Mouse (Mus musculus): ENCODE data around the gene Magi2. TPM values are rescaled to one million over a fixed set of nuclear protein-coding genes. Genes with fewer than 3 reads are reported as not detected.
"Not testable (repeated sequence)": the region's sequence is repeated elsewhere in the genome, so short reads cannot be mapped to it uniquely, and the experiment has no call there.

Magi2 gene
- polyA plus RNA-seq, 1 experiment from 2014 or later, result 15.2 TPM

GRCm38 (mm10) chr5:20714619-20715018 lies 1487.8 kb downstream of the Magi2 start:
- not testable (repeated sequence) for H3K4me3 ChIP-seq (ENCODE audit: low read length); H3K27ac ChIP-seq (ENCODE audit: low read length); H3K4me1 ChIP-seq (ENCODE audit: insufficient read depth, low read length); ATAC-seq (ENCODE audit: low FRiP score, low TSS enrichment); H3K4me2 ChIP-seq (replicated peaks; ENCODE audit: low read depth, low read length); H3K36me3 ChIP-seq (ENCODE audit: insufficient read depth, low read length); H3K9ac ChIP-seq (replicated peaks; ENCODE audit: low read length); H3K9me3 ChIP-seq (ENCODE audit: low read length); H3K27me3 ChIP-seq (ENCODE audit: insufficient read depth, low read length)
- 94% methylated on average over 1 of the region's 1 CpGs for WGBS

GRCm38 (mm10) chr5:20715980-20716379 lies 1489.1 kb downstream of the Magi2 start:
- H3K4me1 ChIP-seq (ENCODE audit: insufficient read depth, low read length); H3K9me3 ChIP-seq (ENCODE audit: low read length); H3K27ac ChIP-seq (ENCODE audit: low read length); H3K9ac ChIP-seq (replicated peaks; ENCODE audit: low read length); ATAC-seq (ENCODE audit: low FRiP score, low TSS enrichment); H3K27me3 ChIP-seq (ENCODE audit: insufficient read depth, low read length); H3K36me3 ChIP-seq (ENCODE audit: insufficient read depth, low read length); H3K4me3 ChIP-seq (ENCODE audit: low read length); H3K4me2 ChIP-seq (replicated peaks; ENCODE audit: low read depth, low read length): not testable (repeated sequence)
- WGBS, result 91% methylated on average over 6 of the region's 6 CpGs

GRCm38 (mm10) chr5:20720201-20720900 lies 1493.5 kb downstream of the Magi2 start:
- no peak overlapping the region for H3K27ac ChIP-seq (ENCODE audit: low read length)
- no peaks in the 10 kb centered on the region for H3K27me3 ChIP-seq (ENCODE audit: insufficient read depth, low read length)
- H3K9me3 ChIP-seq (ENCODE audit: low read length), result no peaks in the 10 kb centered on the region
- 72% methylated on average over 4 of the region's 4 CpGs for WGBS
- no peak for ATAC-seq (ENCODE audit: low FRiP score, low TSS enrichment)
- H3K9ac ChIP-seq (replicated peaks; ENCODE audit: low read length), result no peak overlapping the region
- no peaks in the 10 kb centered on the region for H3K36me3 ChIP-seq (ENCODE audit: insufficient read depth, low read length)
- H3K4me1 ChIP-seq (ENCODE audit: insufficient read depth, low read length), result no peaks in the 10 kb centered on the region
- no peak overlapping the region for H3K4me3 ChIP-seq (ENCODE audit: low read length)
- no peak overlapping the region for H3K4me2 ChIP-seq (replicated peaks; ENCODE audit: low read depth, low read length)

- 88% methylated on average over 4 of the region's 4 CpGs for WGBS
- H3K27ac ChIP-seq (ENCODE audit: low read length); H3K9ac ChIP-seq (replicated peaks; ENCODE audit: low read length); H3K27me3 ChIP-seq (ENCODE audit: insufficient read depth, low read length); H3K4me3 ChIP-seq (ENCODE audit: low read length); H3K4me1 ChIP-seq (ENCODE audit: insufficient read depth, low read length); H3K4me2 ChIP-seq (replicated peaks; ENCODE audit: low read depth, low read length); ATAC-seq (ENCODE audit: low FRiP score, low TSS enrichment); H3K36me3 ChIP-seq (ENCODE audit: insufficient read depth, low read length); H3K9me3 ChIP-seq (ENCODE audit: low read length): not testable (repeated sequence)
These were observed 1496.4 kb downstream of the Magi2 start for GRCm38 (mm10) chr5:20723226-20723625.

GRCm38 (mm10) chr5:20738795-20739194 lies 1512.0 kb downstream of the Magi2 start:
- Histone ChIP-seq H3K36me3 (ENCODE audit: insufficient read depth, low read length) (no peaks in the 10 kb centered on the region), H3K4me2 (replicated peaks; ENCODE audit: low read depth, low read length) (no peak overlapping the region), H3K27ac (ENCODE audit: low read length) (no peak overlapping the region), H3K9ac (replicated peaks; ENCODE audit: low read length) (no peak overlapping the region), H3K4me3 (ENCODE audit: low read length) (no peak overlapping the region), H3K4me1 (ENCODE audit: insufficient read depth, low read length) (no peaks in the 10 kb centered on the region), H3K27me3 (ENCODE audit: insufficient read depth, low read length) (no peaks in the 10 kb centered on the region), H3K9me3 (ENCODE audit: low read length) (no peaks in the 10 kb centered on the region)
- ATAC-seq (ENCODE audit: low FRiP score, low TSS enrichment), result no peak
- whole genome bisulfite sequencing, result 65% methylated on average over 2 of the region's 2 CpGs

GRCm38 (mm10) chr5:20741193-20741592 lies 1514.4 kb downstream of the Magi2 start:
- Histone ChIP-seq H3K27ac (ENCODE audit: low read length) (no peak overlapping the region), H3K9ac (replicated peaks; ENCODE audit: low read length) (no peak overlapping the region), H3K36me3 (ENCODE audit: insufficient read depth, low read length) (no peaks in the 10 kb centered on the region), H3K4me2 (replicated peaks; ENCODE audit: low read depth, low read length) (no peak overlapping the region), H3K9me3 (ENCODE audit: low read length) (no peaks in the 10 kb centered on the region), H3K4me3 (ENCODE audit: low read length) (no peak overlapping the region), H3K4me1 (ENCODE audit: insufficient read depth, low read length) (no peaks in the 10 kb centered on the region), H3K27me3 (ENCODE audit: insufficient read depth, low read length) (no peaks in the 10 kb centered on the region)
- 66% methylated on average over 6 of the region's 6 CpGs for WGBS
- ATAC-seq (ENCODE audit: low FRiP score, low TSS enrichment), result no peak

GRCm38 (mm10) chr5:20741936-20742335 lies 1515.1 kb downstream of the Magi2 start:
- Histone ChIP-seq H3K4me1 (ENCODE audit: insufficient read depth, low read length) (no peaks in the 10 kb centered on the region), H3K4me2 (replicated peaks; ENCODE audit: low read depth, low read length) (no peak overlapping the region), H3K27ac (ENCODE audit: low read length) (no peak overlapping the region), H3K36me3 (ENCODE audit: insufficient read depth, low read length) (no peaks in the 10 kb centered on the region), H3K4me3 (ENCODE audit: low read length) (no peak overlapping the region), H3K27me3 (ENCODE audit: insufficient read depth, low read length) (no peaks in the 10 kb centered on the region), H3K9ac (replicated peaks; ENCODE audit: low read length) (no peak overlapping the region), H3K9me3 (ENCODE audit: low read length) (no peaks in the 10 kb centered on the region)
- no peak for ATAC-seq (ENCODE audit: low FRiP score, low TSS enrichment)
- 58% methylated on average over 8 of the region's 8 CpGs for WGBS

- no peak overlapping the region for H3K27ac ChIP-seq (ENCODE audit: low read length)
- 89% methylated on average over 4 of the region's 4 CpGs for WGBS
- H3K27me3 ChIP-seq (ENCODE audit: insufficient read depth, low read length), result no peaks in the 10 kb centered on the region
- H3K4me2 ChIP-seq (replicated peaks; ENCODE audit: low read depth, low read length), result no peak overlapping the region
- H3K4me1 ChIP-seq (ENCODE audit: insufficient read depth, low read length), result no peaks in the 10 kb centered on the region
- no peaks in the 10 kb centered on the region for H3K36me3 ChIP-seq (ENCODE audit: insufficient read depth, low read length)
- no peak for ATAC-seq (ENCODE audit: low FRiP score, low TSS enrichment)
- H3K9ac ChIP-seq (replicated peaks; ENCODE audit: low read length), result no peak overlapping the region
- no peaks in the 10 kb centered on the region for H3K9me3 ChIP-seq (ENCODE audit: low read length)
- no peak overlapping the region for H3K4me3 ChIP-seq (ENCODE audit: low read length)
These were observed 1521.3 kb downstream of the Magi2 start for GRCm38 (mm10) chr5:20748142-20748541.

GRCm38 (mm10) chr5:20748856-20749255 lies 1522.0 kb downstream of the Magi2 start:
- ATAC-seq (ENCODE audit: low FRiP score, low TSS enrichment), result no peak
- H3K4me1 ChIP-seq (ENCODE audit: insufficient read depth, low read length), result no peaks in the 10 kb centered on the region
- no peak overlapping the region for H3K4me2 ChIP-seq (replicated peaks; ENCODE audit: low read depth, low read length)
- H3K27ac ChIP-seq (ENCODE audit: low read length), result no peak overlapping the region
- 92% methylated on average over 8 of the region's 8 CpGs for WGBS
- no peaks in the 10 kb centered on the region for H3K27me3 ChIP-seq (ENCODE audit: insufficient read depth, low read length)
- H3K36me3 ChIP-seq (ENCODE audit: insufficient read depth, low read length), result no peaks in the 10 kb centered on the region
- H3K4me3 ChIP-seq (ENCODE audit: low read length), result no peak overlapping the region
- H3K9ac ChIP-seq (replicated peaks; ENCODE audit: low read length), result no peak overlapping the region
- H3K9me3 ChIP-seq (ENCODE audit: low read length), result no peaks in the 10 kb centered on the region

GRCm38 (mm10) chr5:20749535-20749934 lies 1522.7 kb downstream of the Magi2 start:
- no peaks in the 10 kb centered on the region for H3K4me1 ChIP-seq (ENCODE audit: insufficient read depth, low read length)
- no peaks in the 10 kb centered on the region for H3K27me3 ChIP-seq (ENCODE audit: insufficient read depth, low read length)
- H3K27ac ChIP-seq (ENCODE audit: low read length), result no peak overlapping the region
- 74% methylated on average over 3 of the region's 3 CpGs for WGBS
- no peak overlapping the region for H3K4me2 ChIP-seq (replicated peaks; ENCODE audit: low read depth, low read length)
- H3K36me3 ChIP-seq (ENCODE audit: insufficient read depth, low read length), result no peaks in the 10 kb centered on the region
- no peak overlapping the region for H3K4me3 ChIP-seq (ENCODE audit: low read length)
- H3K9me3 ChIP-seq (ENCODE audit: low read length), result no peaks in the 10 kb centered on the region
- no peak overlapping the region for H3K9ac ChIP-seq (replicated peaks; ENCODE audit: low read length)
- ATAC-seq (ENCODE audit: low FRiP score, low TSS enrichment), result no peak

All from kidney, embryonic 16.5 days (tissue).